Mouse (Mus musculus): ENCODE results near the gene Olfr522.

The Olfr522 gene

GRCm38 (mm10) chr7:140164664-140165063 lies at the start of gene Olfr522:
TSS of gene Olfr522 (minus strand) at chr7:140164764.
- DNase-seq, result no peak

GRCm38 (mm10) chr7:140213841-140214240 lies 49.3 kb upstream of the Olfr522 start:
- DNase-seq, result no peak

DNA sequence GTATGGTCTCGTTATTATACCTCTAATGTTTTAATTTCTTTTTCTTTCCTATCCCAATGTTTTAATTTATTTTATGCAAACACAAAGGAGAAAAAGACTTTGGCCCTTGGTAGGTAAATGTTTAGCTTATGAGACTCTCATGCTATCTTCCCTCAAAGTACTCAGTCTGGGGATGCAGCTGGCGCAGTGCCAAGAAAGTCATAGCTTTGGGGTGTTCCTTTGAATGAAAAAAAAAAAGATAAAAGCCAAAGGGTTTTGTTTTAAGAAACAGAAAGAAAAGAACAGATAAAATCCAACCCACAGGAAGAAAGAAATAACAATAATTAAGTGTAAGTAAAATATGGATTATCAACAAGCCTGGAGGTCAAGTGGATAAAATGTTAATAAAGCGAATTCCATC lies 44.1 kb upstream of the Olfr522 start:
- peak; percentile 73 for DNase-seq

DNA sequence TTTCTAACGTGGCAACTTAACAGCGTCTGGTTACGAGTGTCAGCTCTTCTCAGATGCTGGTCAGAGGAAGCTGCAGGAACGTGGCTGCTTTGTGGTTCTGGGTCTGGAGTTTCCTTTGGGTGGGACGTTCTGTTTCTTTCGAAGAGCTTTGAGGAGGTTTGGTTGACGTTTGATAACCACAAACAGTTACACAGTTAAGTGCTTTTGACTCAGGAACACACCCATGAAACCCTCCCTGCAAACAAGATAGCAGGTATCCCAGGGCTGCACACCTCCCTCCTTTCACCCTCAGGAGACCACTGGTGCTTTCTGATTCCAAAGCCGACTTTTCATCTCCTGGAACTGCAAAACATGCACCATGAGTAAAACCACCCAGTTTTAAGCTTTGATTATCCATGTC lies 43.6 kb upstream of the Olfr522 start:
- DNase-seq, result no peak

- DNase-seq, result no peak
These were observed 42.3 kb upstream of the Olfr522 start for GRCm38 (mm10) chr7:140206904-140207303.

GRCm38 (mm10) chr7:140205864-140206263 lies 41.3 kb upstream of the Olfr522 start, which contains the start of gene Olfr524:
TSS of gene Olfr524 (minus strand) at chr7:140205964.
- DNase-seq, result no peak

GRCm38 (mm10) chr7:140201090-140201489 lies 36.5 kb upstream of the Olfr522 start:
- no peak for DNase-seq

GRCm38 (mm10) chr7:140196002-140196401 lies 31.4 kb upstream of the Olfr522 start:
- no peak for DNase-seq

DNA sequence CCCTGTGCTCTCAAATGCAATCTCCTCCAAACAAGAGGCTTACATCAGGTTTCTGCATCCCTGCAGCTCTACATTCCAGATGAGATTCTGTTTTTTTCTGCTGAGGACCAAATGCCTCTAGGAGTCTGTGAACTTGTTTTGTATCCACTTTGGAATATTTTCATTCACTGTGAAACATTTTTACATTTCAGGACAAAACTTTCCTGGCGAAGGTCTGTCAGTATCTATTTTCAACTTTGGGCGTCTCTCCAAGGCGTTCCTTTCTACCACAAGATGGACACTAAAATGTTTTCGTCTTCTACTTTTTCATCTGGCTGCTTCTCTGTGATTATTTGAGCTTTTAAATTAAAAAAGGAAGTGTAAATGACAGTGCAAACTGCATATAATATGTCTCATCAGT lies 29.5 kb upstream of the Olfr522 start:
- DNase-seq, result no peak

GRCm38 (mm10) chr7:140192851-140193250 lies 28.3 kb upstream of the Olfr522 start:
- DNase-seq, result no peak

DNA sequence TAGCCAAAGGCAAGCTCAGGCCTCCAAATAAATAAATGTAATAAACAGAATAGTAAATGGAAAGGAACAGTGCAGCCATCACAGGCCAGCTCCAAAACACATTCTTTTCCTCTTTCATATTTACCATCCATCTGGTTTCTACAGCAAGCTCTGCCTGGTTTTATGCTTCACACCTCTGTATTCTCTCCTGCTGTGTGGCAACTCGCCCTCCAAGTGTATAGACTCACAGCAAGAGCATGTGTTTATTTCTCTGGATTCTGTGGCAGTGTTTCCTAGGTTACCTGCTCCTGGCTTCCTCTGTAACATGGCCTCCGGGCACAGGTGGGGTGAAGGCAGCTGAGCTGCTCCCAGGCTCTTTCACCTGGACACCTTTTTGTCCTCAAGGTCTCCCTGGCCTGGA lies 27.9 kb upstream of the Olfr522 start:
- DNase-seq, result no peak

GRCm38 (mm10) chr7:140190435-140190834 lies 25.9 kb upstream of the Olfr522 start:
- no peak for DNase-seq

GRCm38 (mm10) chr7:140188391-140189328 lies 24.1 kb upstream of the Olfr522 start:
- no peak for DNase-seq

GRCm38 (mm10) chr7:140187721-140188390 lies 23.3 kb upstream of the Olfr522 start:
- no peak for DNase-seq

DNA sequence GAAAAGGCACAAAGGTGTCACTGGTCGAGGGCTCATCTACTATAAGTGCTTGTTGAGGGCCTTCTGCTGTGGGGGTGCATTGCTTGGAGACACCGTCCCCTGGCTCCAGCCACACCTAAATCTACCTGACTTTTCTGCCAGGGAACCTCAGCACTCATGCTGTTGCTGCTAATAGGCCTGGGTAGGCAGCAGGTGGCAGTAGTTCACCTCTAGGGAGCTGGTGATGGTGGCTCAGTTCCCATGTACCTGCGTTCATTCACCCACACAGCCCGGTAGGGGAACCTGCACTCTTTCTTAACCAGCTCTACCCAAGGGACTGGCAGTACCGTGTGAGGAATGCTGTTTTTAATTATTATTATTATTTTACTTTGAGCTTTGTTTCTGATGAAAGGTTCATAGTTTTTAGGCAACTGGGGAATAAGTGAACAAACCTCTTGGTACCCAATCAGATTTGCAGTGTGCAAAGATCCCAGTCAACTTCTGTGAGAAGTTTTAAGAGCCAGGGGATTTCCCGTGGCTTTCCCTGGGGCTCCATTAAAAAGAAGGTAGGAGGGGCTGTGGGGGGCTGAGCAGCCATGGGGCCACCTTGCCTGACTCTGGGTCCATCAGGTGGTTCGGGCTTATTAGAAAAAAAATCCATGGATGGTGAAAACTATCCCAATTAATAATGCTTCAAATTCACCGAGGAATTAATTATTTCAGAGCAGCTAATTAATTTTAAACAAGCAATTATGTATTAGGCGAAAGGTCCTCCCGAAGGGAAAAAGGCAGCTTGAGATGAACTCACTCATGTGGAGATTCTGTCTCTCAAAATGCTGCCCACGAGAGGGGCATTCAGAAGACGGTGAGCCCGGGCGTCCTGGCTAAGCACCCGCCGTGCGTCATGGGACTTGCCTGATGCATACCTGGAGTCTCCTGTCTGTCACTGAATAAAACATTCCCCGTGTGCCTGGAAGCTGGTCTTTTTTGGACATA lies 22.4 kb upstream of the Olfr522 start:
- DNase-seq, result peak; percentile 58

- DNase-seq, result no peak
These were observed 19.6 kb upstream of the Olfr522 start for GRCm38 (mm10) chr7:140184206-140184605.

GRCm38 (mm10) chr7:140180692-140181091 lies 16.1 kb upstream of the Olfr522 start:
- no peak for DNase-seq

- peak; percentile 9 for DNase-seq
These were observed 14.6 kb upstream of the Olfr522 start for GRCm38 (mm10) chr7:140179176-140179575.

DNA sequence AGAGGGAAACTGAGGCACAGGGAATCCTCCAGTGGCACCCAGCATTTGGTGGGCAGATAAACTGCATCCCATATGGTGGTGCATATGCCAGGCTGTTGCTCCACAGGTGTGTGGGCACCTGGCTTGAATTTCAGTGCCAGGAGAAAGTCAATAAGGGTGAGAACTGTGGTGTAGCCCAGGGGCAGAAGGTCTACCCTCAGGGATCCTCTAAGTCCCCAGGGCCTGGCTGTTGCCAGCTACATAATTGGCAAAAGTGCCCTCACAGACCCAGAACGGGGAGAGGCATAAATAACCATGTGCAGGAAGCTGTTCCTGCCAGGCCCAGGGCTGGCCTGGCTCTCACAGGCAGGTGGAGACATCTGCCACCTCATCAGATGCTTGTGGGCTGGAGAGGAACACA lies 8.4 kb upstream of the Olfr522 start, which contains the start of gene Olfr523:
Gene Olfr523 (plus strand): TSS at position 282 of the 400 bp plus-strand sequence.
- DNase-seq, result no peak

DNA sequence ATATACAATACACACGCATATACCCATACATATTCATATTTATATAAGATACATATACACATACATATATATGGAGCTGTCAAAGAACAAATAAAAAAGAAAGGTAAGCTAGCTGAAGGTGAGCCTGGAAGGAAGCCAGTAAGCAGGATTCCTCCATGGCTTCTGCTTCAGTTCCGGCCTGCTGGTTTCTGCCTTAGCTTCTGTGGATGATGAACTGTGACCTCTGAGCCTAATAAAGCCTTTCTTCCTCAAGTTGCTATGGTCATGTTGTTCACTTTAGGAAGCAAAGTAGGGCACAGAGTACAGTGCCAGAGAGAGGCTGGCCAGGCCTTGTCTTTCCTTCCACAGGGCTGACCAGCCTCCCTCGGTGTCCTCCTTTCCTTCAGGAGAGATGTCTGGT lies 6.3 kb upstream of the Olfr522 start:
- DNase-seq, result no peak

DNA sequence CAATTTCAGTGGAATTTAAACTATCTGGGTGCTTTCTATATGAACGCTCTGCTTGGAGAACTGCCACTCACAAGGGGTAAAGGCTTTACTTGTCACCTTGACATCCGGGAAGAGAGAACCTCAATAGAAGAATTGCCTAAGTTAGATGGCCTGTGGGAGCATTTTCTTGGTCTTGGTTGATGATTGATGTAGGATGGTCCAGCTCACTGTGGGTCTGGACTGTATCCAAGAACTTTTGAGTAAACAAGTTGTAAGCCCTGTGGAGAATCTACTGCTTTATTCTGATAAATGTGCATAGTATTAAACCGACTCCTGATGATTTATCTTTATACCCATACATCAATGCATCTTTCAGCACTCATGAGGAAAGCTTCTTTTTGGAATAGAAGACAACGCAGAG lies 4.8 kb upstream of the Olfr522 start:
- DNase-seq, result no peak

- DNase-seq, result no peak
These were observed 3.4 kb upstream of the Olfr522 start for GRCm38 (mm10) chr7:140167950-140168349.

DNA sequence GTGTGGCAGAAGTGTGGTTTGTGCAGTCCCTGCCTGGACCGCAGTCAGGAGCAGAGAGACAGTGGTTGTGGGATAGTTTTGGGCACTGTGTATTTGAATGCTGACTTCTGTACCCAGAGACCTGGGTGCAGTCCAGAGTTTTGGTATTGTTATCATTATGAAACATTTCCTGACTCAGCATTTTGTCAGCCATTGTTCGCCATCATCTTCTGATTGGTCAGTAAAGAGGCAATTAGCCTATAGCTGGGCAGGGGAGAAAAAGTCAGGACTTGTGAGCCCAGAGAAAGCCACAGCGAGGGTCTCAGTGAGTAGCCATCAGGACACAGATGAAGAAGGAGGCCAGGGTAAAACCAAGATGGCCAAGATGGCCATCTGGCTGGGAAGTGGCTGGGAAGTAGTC lies 4.2 kb downstream of the Olfr522 start:
- no peak for DNase-seq

Measured in kidney, postnatal 10 days (tissue).